Mouse (Mus musculus) midbrain, embryonic 11.5 days (tissue): ENCODE measurements at regions not wholly inside any gene's neighbourhood (a gene's known extent, or its start where the extent isn't known, plus 50 kb on each side); places are given as distances from the start of the nearest gene placed in this dataset.

Experiments
- ATAC-seq: fragments of 200-750 bp; cut with Nextera tagmentation; 2 replicates; pipeline ENCODE4 v1.8.0; 2017; ENCODE audit warnings: moderate TSS enrichment, moderate library complexity; ENCODE audit not compliant: low FRiP score
- DNase-seq: peaks from one replicate; pipeline ENCODE4 v3.0.0; 2015; ENCODE audit warnings: low spot score; ENCODE audit errors: missing footprints
- H3K27ac ChIP-seq: fragments of 300-500 bp; sonication (generic); 2 replicates; pipeline ENCODE4 v1.5.1; 2014; ENCODE audit warnings: low read depth, low read length
- H3K27me3 ChIP-seq: fragments of 300-500 bp; sonication (generic); 2 replicates; pipeline ENCODE4 v1.6.1; 2014; ENCODE audit warnings: mild to moderate bottlenecking, low read length, moderate library complexity, mixed read lengths; ENCODE audit not compliant: control insufficient read depth, insufficient read depth
- H3K36me3 ChIP-seq: fragments of 300-500 bp; sonication (generic); 2 replicates; pipeline ENCODE4 v1.6.1; 2014; ENCODE audit warnings: mild to moderate bottlenecking, low read length, moderate library complexity, mixed read lengths; ENCODE audit not compliant: control insufficient read depth, insufficient read depth
- H3K4me1 ChIP-seq: fragments of 300-500 bp; sonication (generic); 2 replicates; pipeline ENCODE4 v1.6.1; 2014; ENCODE audit warnings: low read length; ENCODE audit not compliant: control insufficient read depth, insufficient read depth
- H3K4me2 ChIP-seq: fragments of 300-500 bp; sonication (generic); 2 replicates; pipeline ENCODE4 v1.6.1; 2014; ENCODE audit warnings: mild to moderate bottlenecking, moderate library complexity
- H3K4me3 ChIP-seq: fragments of 300-500 bp; sonication (generic); 2 replicates; pipeline ENCODE4 v1.5.1; 2014; ENCODE audit warnings: low read depth, low read length
- H3K9ac ChIP-seq: fragments of 300-500 bp; sonication (generic); 2 replicates; pipeline ENCODE4 v1.6.1; 2014; ENCODE audit warnings: low read length
- H3K9me3 ChIP-seq: fragments of 300-500 bp; sonication (generic); 2 replicates; pipeline ENCODE4 v1.6.1; 2016; ENCODE audit warnings: low read length; ENCODE audit not compliant: control insufficient read depth
- WGBS: fragments of 180-500 bp; shearing (Covaris S2); extraction: QIAGEN DNeasy Blood & Tissue Kit; methylation state at CpG from one replicate; pipeline ENCODE4 v1.1.7; 2014; 5-methylcytosine and 5-hydroxymethylcytosine counted together

DNA sequence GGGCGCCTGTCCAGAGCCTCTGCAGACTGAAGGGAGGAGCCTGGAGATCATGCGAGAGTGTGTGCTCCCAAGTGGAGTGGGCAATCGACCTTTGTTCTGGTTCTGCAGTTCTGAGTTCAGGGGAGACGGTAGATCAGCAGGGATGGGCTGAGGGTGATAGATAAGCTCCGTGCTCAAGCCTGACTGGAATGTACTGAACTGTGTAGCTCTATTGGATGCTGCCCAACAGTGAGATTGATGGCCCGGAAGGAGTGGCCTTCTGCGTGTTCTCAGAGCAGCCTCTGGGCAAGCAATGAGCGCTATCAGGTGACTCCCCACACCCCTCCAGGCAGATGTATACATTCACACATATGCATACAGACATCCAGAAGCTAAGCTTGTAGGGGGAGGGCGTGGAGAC is 209.1 kb upstream of the Pkn2 start:
- Histone ChIP-seq H3K27ac (no peak overlapping the region), H3K36me3 (no peaks in the 10 kb centered on the region), H3K27me3 (no peaks in the 10 kb centered on the region), H3K4me2 (no peak overlapping the region), H3K4me1 (no peaks in the 10 kb centered on the region), H3K9me3 (no peaks in the 10 kb centered on the region), H3K4me3 (no peak overlapping the region), H3K9ac (no peak overlapping the region)
- WGBS, result 71% methylated on average over 9 of the region's 9 CpGs
- DNase-seq (no peak), ATAC-seq (no peak)

DNA sequence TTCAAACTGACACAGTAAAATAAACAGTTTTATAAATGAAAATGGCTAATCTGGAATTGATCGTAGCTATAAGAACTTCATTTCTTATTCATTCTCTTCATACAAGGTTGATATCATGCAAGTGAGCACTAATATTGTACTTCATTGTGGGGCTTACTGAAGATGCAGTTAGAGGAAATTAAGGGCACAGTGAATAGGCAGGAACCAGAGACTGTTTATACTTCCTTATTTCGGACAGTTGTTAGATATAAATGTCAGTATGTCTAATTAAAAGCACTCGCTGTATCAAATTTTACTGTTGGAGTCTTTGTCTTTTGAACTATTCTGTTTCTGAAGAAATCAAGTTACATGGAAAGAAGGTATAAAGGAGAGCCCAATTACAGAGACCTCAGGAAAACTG is 208.5 kb upstream of the Pkn2 start:
- no peak for DNase-seq
- H3K4me3 ChIP-seq, result no peak overlapping the region
- H3K9ac ChIP-seq, result no peak overlapping the region
- H3K27me3 ChIP-seq, result no peaks in the 10 kb centered on the region
- no peak for ATAC-seq
- no peak overlapping the region for H3K27ac ChIP-seq
- H3K4me1 ChIP-seq, result no peaks in the 10 kb centered on the region
- 91% methylated on average over 3 of the region's 3 CpGs for WGBS
- no peaks in the 10 kb centered on the region for H3K36me3 ChIP-seq
- H3K9me3 ChIP-seq, result no peaks in the 10 kb centered on the region
- H3K4me2 ChIP-seq, result no peak overlapping the region

DNA sequence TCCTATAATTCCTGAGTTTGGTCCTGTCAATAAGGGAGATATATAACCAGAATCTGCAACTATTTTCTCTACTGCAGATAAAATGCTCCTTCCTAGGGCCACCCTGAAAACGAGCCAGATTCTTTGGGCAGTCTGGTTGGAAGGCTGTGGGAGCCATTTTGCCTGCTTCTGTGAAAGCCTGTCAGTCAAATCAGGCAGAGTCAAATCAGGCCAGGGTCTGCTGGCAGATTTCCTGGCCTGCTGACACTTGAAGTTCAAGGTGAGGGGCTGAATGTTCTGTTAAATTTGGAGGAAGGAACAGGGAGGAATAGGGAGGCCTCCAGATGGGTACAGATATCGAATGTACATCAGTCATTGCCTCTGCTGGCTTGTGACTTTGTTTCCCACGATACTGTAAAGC is 206.0 kb upstream of the Pkn2 start:
- no peak overlapping the region for H3K27ac ChIP-seq
- WGBS, result 84% methylated on average over 3 of the region's 3 CpGs
- DNase-seq (no peak), ATAC-seq (no peak)
- H3K4me1 ChIP-seq, result no peaks in the 10 kb centered on the region
- H3K9me3 ChIP-seq, result no peaks in the 10 kb centered on the region
- no peak overlapping the region for H3K9ac ChIP-seq
- no peaks in the 10 kb centered on the region for H3K27me3 ChIP-seq
- no peak overlapping the region for H3K4me3 ChIP-seq
- H3K36me3 ChIP-seq, result no peaks in the 10 kb centered on the region
- no peak overlapping the region for H3K4me2 ChIP-seq

DNA sequence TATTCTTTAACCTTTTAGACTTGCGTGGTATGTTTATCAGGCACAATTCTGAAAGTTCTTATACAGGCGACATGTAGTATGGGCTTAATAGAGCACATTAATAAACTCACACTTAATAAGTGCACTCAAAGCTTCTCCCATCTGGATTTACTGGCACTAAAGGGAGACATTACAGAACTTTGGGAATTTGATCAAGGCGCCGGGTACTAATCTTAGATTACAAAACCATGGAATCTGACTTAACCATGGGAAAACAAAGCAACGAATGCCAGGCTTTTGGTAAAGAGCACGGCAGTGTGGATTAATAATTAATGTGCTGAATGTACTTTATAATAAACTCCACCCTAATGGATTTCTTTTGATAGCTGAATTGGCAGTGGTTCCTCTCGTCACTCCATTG is 196.5 kb upstream of the Pkn2 start:
- H3K4me1 ChIP-seq, result no peaks in the 10 kb centered on the region
- H3K4me2 ChIP-seq, result no peak overlapping the region
- no peak for DNase-seq
- no peaks in the 10 kb centered on the region for H3K27me3 ChIP-seq
- H3K36me3 ChIP-seq, result no peaks in the 10 kb centered on the region
- H3K27ac ChIP-seq, result no peak overlapping the region
- H3K4me3 ChIP-seq, result no peak overlapping the region
- WGBS, result 91% methylated on average over 7 of the region's 7 CpGs
- H3K9ac ChIP-seq, result no peak overlapping the region
- H3K9me3 ChIP-seq, result no peaks in the 10 kb centered on the region
- ATAC-seq, result no peak

DNA sequence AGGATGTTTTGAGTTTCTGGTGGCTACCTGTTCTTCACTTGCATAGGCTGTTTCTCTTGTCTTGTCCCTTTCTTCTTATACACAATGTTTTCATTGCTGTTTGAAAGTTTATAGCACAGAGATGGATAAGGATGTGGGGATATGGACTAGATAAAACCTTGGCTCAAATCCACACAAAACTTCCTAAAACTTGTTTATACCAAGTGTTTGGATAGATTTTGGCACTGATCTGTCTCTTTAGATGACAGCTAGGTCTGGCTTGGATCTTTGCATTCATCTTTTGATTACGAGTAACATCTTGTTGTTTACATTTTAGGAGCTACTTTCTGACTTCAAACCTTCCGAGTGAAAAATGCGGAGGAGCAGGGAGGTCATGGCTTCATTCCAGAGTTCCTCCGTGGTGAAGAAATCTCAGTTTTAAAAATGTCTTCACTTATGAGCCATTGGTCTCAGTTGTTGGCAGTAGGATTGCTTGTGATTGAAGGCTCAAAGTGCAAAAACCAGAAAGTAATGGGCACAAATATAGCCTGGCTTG is 190.1 kb upstream of the Pkn2 start:
- no peak overlapping the region for H3K27ac ChIP-seq
- no peak overlapping the region for H3K9ac ChIP-seq
- ATAC-seq (no peak), DNase-seq (no peak)
- H3K36me3 ChIP-seq, result no peaks in the 10 kb centered on the region
- H3K27me3 ChIP-seq, result no peaks in the 10 kb centered on the region
- no peak overlapping the region for H3K4me2 ChIP-seq
- WGBS, result 91% methylated on average over 4 of the region's 4 CpGs
- H3K9me3 ChIP-seq, result no peaks in the 10 kb centered on the region
- no peak overlapping the region for H3K4me3 ChIP-seq
- H3K4me1 ChIP-seq, result no peaks in the 10 kb centered on the region

GRCm38 (mm10) chr3:143054858-143055257 is 173.1 kb upstream of the Pkn2 start:
- Histone ChIP-seq H3K4me1 (no peaks in the 10 kb centered on the region), H3K27me3 (no peaks in the 10 kb centered on the region), H3K4me2 (no peak overlapping the region), H3K36me3 (no peaks in the 10 kb centered on the region), H3K9ac (no peak overlapping the region), H3K4me3 (no peak overlapping the region), H3K9me3 (no peaks in the 10 kb centered on the region), H3K27ac (no peak overlapping the region)
- ATAC-seq (no peak), DNase-seq (no peak)
- WGBS, result 92% methylated on average over 3 of the region's 3 CpGs

GRCm38 (mm10) chr3:143053286-143053993 is 171.6 kb upstream of the Pkn2 start:
- no peaks in the 10 kb centered on the region for H3K36me3 ChIP-seq
- DNase-seq, result no peak
- H3K4me3 ChIP-seq, result no peak overlapping the region
- no peaks in the 10 kb centered on the region for H3K4me1 ChIP-seq
- no peak for ATAC-seq
- no peak overlapping the region for H3K27ac ChIP-seq
- WGBS, result 81% methylated on average over 11 of the region's 11 CpGs
- H3K9me3 ChIP-seq, result no peaks in the 10 kb centered on the region
- H3K4me2 ChIP-seq, result no peak overlapping the region
- H3K27me3 ChIP-seq, result no peaks in the 10 kb centered on the region
- no peak overlapping the region for H3K9ac ChIP-seq

DNA sequence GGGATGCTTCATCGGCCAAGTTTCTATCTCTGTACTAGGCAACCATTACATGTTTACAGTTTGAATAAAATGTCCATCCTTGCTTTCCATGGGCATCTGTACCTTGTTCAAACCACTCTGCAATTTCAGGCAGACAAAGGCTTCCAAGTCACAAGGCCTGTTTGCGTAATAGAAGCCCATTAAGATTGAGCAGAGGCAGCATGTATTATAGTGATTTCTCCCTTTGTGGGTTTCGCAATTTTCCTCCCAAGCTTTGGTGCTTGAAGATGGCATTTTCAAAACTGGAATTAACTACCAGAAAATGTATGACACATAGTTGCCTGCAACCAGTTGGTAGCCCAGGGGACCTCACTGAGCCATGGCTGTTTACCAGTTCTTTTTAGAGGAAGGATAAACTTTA is 158.9 kb upstream of the Pkn2 start:
- Histone ChIP-seq H3K36me3 (no peaks in the 10 kb centered on the region), H3K4me2 (no peak overlapping the region), H3K27ac (no peak overlapping the region), H3K4me1 (no peaks in the 10 kb centered on the region), H3K4me3 (no peak overlapping the region), H3K27me3 (no peaks in the 10 kb centered on the region), H3K9me3 (no peaks in the 10 kb centered on the region), H3K9ac (no peak overlapping the region)
- ATAC-seq, result no peak
- DNase-seq, result no peak
- 87% methylated on average over 3 of the region's 3 CpGs for WGBS

DNA sequence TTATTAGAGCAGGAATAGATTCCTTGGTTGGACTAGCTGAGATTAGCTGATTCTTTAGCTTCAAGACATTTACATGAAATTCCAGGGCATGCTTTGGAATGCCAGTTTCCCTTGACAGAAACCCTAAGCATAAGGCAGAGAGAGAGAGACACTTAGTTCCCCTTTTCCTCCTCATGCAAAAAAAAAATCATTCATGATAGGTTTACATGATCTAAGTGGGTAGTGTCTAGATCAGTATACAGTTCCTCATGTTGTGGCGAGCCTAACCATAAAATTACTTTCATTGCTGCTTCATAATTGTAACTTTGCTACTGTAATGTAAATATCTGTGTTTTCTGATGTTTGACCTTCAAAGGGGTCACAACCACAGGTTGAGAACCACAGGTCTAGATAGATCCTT is 154.3 kb upstream of the Pkn2 start:
- no peak overlapping the region for H3K4me2 ChIP-seq
- no peaks in the 10 kb centered on the region for H3K27me3 ChIP-seq
- DNase-seq (no peak), ATAC-seq (no peak)
- no peaks in the 10 kb centered on the region for H3K36me3 ChIP-seq
- H3K4me1 ChIP-seq, result no peaks in the 10 kb centered on the region
- no peak overlapping the region for H3K27ac ChIP-seq
- H3K9ac ChIP-seq, result no peak overlapping the region
- no peak overlapping the region for H3K4me3 ChIP-seq
- WGBS, result 87% methylated on average over 1 of the region's 1 CpGs
- no peaks in the 10 kb centered on the region for H3K9me3 ChIP-seq
